Mouse (Mus musculus) forebrain, postnatal 0 days (tissue): ENCODE measurements around the gene Lrrc58. TPM values are rescaled to one million over a fixed set of nuclear protein-coding genes. Genes with fewer than 3 reads are reported as not detected.

Experiments used
- ATAC-seq: fragments of 200-750 bp; cut with Nextera tagmentation; 2 replicates; pipeline ENCODE4 v1.8.0; 2017; ENCODE audit warnings: mild to moderate bottlenecking, moderate library complexity
- DNase-seq: peaks from one replicate; pipeline ENCODE4 v3.0.0-alpha.2; 2015
- H3K27ac ChIP-seq: fragments of 300-500 bp; sonication (generic); 2 replicates; pipeline ENCODE4 v1.5.1; 2014; ENCODE audit warnings: low read depth, mild to moderate bottlenecking, antibody characterized with exemption, low read length, moderate library complexity, mixed read lengths
- H3K27me3 ChIP-seq: fragments of 300-500 bp; sonication (generic); 2 replicates; pipeline ENCODE4 v1.6.1; 2014; ENCODE audit warnings: mild to moderate bottlenecking, low read length, mixed read lengths; ENCODE audit not compliant: insufficient read depth
- H3K36me3 ChIP-seq: fragments of 300-500 bp; sonication (generic); 2 replicates; pipeline ENCODE4 v1.6.1; 2014; ENCODE audit warnings: mild to moderate bottlenecking, moderate library complexity; ENCODE audit not compliant: insufficient read depth
- H3K4me1 ChIP-seq: fragments of 300-500 bp; sonication (generic); 2 replicates; pipeline ENCODE4 v1.6.1; 2014; ENCODE audit warnings: antibody characterized with exemption; ENCODE audit not compliant: insufficient read depth
- H3K4me2 ChIP-seq: fragments of 300-500 bp; sonication (generic); 2 replicates; pipeline ENCODE4 v1.6.1; 2014; ENCODE audit warnings: low read depth, mild to moderate bottlenecking, moderate library complexity
- H3K4me3 ChIP-seq: fragments of 300-500 bp; sonication (generic); 2 replicates; pipeline ENCODE4 v1.5.1; 2014; ENCODE audit warnings: low read depth, low read length, mixed read lengths
- H3K9ac ChIP-seq: fragments of 300-500 bp; sonication (generic); 2 replicates; pipeline ENCODE4 v1.6.1; 2014; ENCODE audit warnings: mild to moderate bottlenecking
- H3K9me3 ChIP-seq: fragments of 300-500 bp; sonication (generic); 2 replicates; pipeline ENCODE4 v1.6.1; 2016; ENCODE audit warnings: low read length
- CTCF ChIP-seq: sonication (generic); IDR thresholded peaks from 2 replicates; pipeline ENCODE4 v1.5.1; 2016; ENCODE audit warnings: antibody characterized with exemption, control low read depth, low read depth
- WGBS: fragments of 180-500 bp; shearing (Covaris S2); extraction: QIAGEN DNeasy Blood & Tissue Kit; methylation state at CpG from one replicate; pipeline ENCODE4 v1.1.7; 2014; 5-methylcytosine and 5-hydroxymethylcytosine counted together
- polyA plus RNA-seq: library from polyadenylated mRNA; unstranded; fragments of >200 nt; fragmentation: Nextera tagmentation; extraction: Ambion mirVana; gene quantifications from 2 replicates; pipeline ENCODE4 v1.2.1, GENCODE M21; 2015
- total RNA-seq: library from RNA; depleted of rRNA; stranded (reverse); fragments of >200 nt; gene quantifications from 2 replicates; pipeline ENCODE4 v1.2.3, GENCODE M21; 2014

Gene Lrrc58
- total and polyA plus RNA-seq, 2 experiments from 2014 or later = 43.7 to 97.5 TPM

DNA sequence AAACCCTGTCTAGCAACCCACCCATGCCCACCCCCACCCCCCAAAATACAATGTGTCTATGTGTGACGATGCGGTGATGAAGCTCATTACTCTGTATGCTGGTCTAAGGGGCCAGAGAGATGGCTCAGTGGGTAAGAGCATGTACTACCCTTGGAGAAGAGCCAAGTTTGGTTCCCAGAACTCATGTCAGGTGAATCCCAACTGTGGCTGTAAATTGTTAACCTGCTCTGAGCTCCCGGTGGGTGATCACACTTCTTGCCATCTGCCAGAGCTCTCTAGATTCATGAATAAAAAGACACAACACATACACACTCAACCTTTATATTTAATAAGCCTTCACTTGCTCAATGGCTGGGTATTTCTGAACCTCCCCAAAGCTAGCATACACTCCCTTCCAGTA lies 38.3 kb downstream of the Lrrc58 start:
- no peak overlapping the region for H3K4me2 ChIP-seq
- H3K9ac ChIP-seq = no peak overlapping the region
- no peak for TF ChIP-seq CTCF
- DNase-seq (no peak), ATAC-seq (no peak)
- WGBS = 83% methylated on average over 3 of the region's 3 CpGs
- H3K27ac ChIP-seq = no peak overlapping the region
- H3K4me3 ChIP-seq = no peak overlapping the region
- H3K36me3 ChIP-seq = no peaks in the 10 kb centered on the region
- H3K27me3 ChIP-seq = no peaks in the 10 kb centered on the region
- H3K9me3 ChIP-seq = no peaks in the 10 kb centered on the region
- H3K4me1 ChIP-seq = no peaks in the 10 kb centered on the region

GRCm38 (mm10) chr16:37911086-37911485 lies 42.9 kb downstream of the Lrrc58 start:
- no peak overlapping the region for H3K4me3 ChIP-seq
- no peak for DNase-seq
- WGBS = 74% methylated on average over 1 of the region's 1 CpGs
- H3K36me3 ChIP-seq = no peaks in the 10 kb centered on the region
- H3K27ac ChIP-seq = no peak overlapping the region
- H3K4me2 ChIP-seq = no peak overlapping the region
- H3K27me3 ChIP-seq = no peaks in the 10 kb centered on the region
- TF ChIP-seq CTCF = no peak
- H3K4me1 ChIP-seq = no peaks in the 10 kb centered on the region
- no peaks in the 10 kb centered on the region for H3K9me3 ChIP-seq
- ATAC-seq = no peak
- no peak overlapping the region for H3K9ac ChIP-seq

DNA sequence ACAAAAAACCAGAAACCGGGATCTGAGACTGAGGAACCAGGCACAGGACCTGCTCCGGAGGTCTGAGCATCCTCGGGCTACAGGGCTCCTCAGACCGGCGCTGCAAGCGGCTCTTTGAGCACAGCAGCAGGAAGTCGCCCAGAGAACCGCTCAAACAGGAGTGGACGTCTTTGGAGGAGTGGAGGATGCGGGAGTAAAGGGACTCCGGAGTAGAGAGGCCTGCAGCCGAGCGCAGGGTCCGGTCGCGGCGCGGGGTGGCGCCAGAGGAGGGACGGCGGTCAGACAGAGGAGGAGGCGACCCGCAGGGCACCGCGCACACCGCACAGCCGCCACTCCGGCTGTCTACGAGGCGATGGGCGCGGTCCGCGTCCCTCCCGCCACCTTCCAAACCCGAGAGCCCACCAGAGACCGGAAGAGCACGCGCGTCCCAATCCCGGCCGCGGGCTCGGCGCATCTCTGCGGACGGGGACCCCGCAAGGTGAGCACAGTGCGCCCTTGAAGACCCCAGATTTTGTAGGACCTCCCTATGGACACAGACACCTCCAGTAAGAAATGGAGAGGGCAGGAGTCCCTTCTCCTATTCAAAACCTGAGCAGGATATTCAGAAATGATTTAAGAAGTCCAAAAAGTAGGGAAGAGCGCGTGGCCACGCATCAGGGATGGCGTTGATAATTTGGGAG lies 48.1 kb downstream of the Lrrc58 start, which contains the start of gene Gpr156:
Gene Gpr156 (plus strand): TSS at position 359 of the 680 bp plus-strand sequence.
- peak; percentile 64 for TF ChIP-seq CTCF
- H3K9me3 ChIP-seq = no peaks in the 10 kb centered on the region
- no peaks in the 10 kb centered on the region for H3K36me3 ChIP-seq
- peak within 1 kb of the TSS; percentile 96 for H3K4me2 ChIP-seq
- peak within 1 kb of the TSS; percentile 58 for H3K9ac ChIP-seq
- ATAC-seq (peak; percentile 91), DNase-seq (peak; percentile 49)
- H3K27ac ChIP-seq = no peak within 1 kb of the TSS
- no peaks in the 10 kb centered on the region for H3K27me3 ChIP-seq
- no peaks in the 10 kb centered on the region for H3K4me1 ChIP-seq
- 2% methylated on average over 53 of the region's 53 CpGs for WGBS
- H3K4me3 ChIP-seq = peak within 1 kb of the TSS; percentile 63

- no peak for TF ChIP-seq CTCF
- 16% methylated on average over 7 of the region's 7 CpGs for WGBS
- H3K36me3 ChIP-seq = no peaks in the 10 kb centered on the region
- peak overlapping the region; percentile 58; the same call in 1 of the 2 replicates for H3K9ac ChIP-seq
- H3K4me2 ChIP-seq = peak overlapping the region; percentile 96
- H3K4me3 ChIP-seq = peak overlapping the region; percentile 63
- no peaks in the 10 kb centered on the region for H3K4me1 ChIP-seq
- H3K27ac ChIP-seq = no peak overlapping the region
- DNase-seq (no peak), ATAC-seq (no peak; the same call in 1 of the 2 replicates)
- no peaks in the 10 kb centered on the region for H3K27me3 ChIP-seq
- no peaks in the 10 kb centered on the region for H3K9me3 ChIP-seq
These were observed 48.6 kb downstream of the Lrrc58 start for GRCm38 (mm10) chr16:37916818-37917201.

DNA sequence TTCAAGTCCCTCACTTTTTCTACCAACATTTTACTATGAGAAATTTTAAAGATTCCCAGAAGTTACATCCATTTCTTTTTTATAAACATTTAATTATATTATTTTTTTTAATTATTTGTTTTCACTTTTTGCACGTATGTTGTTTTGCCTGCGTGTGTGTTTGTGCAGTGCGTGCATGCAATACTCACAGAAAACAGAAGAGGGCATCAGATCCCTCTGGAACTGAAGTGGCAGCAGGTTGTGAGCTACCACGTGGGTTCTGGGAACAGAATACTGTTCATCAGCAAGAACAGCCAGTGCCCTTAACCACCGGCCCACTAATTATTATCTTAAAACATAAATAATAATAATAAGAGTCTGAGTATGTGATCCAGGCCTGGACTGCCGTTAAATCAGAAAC lies 50.8 kb downstream of the Lrrc58 start:
- no peaks in the 10 kb centered on the region for H3K9me3 ChIP-seq
- no peaks in the 10 kb centered on the region for H3K27me3 ChIP-seq
- no peaks in the 10 kb centered on the region for H3K36me3 ChIP-seq
- 91% methylated on average over 6 of the region's 6 CpGs for WGBS
- no peak overlapping the region for H3K4me3 ChIP-seq
- TF ChIP-seq CTCF = peak; percentile 29; the same call in 1 of the 2 replicates
- H3K9ac ChIP-seq = no peak overlapping the region
- DNase-seq (no peak), ATAC-seq (no peak)
- H3K4me2 ChIP-seq = no peak overlapping the region
- H3K4me1 ChIP-seq = no peaks in the 10 kb centered on the region
- no peak overlapping the region for H3K27ac ChIP-seq

DNA sequence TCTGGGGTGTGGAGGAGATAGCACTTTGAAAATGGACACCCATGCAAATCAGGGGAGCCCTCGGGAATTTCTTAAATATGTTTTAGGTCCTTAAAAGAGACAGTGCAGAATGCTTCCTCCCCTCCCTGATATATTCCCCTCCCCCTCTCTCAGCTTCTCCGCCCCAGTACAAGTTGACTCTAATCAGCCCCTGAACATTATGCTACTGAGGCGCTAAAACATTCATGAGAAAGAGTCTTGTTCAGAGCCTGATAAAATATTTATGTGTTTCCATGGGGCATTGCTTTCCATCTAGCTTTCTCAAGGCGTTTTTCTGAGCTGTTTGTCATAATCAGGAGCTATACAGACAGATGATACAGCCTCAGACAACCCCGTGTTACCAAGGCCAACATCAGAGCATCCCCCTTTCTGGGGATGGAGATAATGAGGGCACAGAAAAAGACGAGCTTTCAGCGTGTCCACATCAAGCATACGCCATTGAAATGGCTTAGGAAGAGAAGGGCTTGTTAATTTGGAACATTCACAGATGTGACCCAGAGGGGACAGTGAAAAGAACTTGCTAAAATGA lies 52.7 kb downstream of the Lrrc58 start:
- no peak for TF ChIP-seq CTCF
- DNase-seq (no peak), ATAC-seq (no peak)
- Histone ChIP-seq H3K4me3 (no peak overlapping the region), H3K27ac (no peak overlapping the region), H3K9ac (no peak overlapping the region), H3K4me2 (no peak overlapping the region), H3K9me3 (no peaks in the 10 kb centered on the region), H3K36me3 (no peaks in the 10 kb centered on the region), H3K4me1 (no peaks in the 10 kb centered on the region), H3K27me3 (no peaks in the 10 kb centered on the region)
- WGBS = 28% methylated on average over 8 of the region's 8 CpGs

- Histone ChIP-seq H3K9ac (peak overlapping the region; percentile 10; the same call in 1 of the 2 replicates), H3K4me3 (no peak overlapping the region), H3K27ac (0 out of 2 replicates have a peak overlapping the region, but pooled peaks have one; percentile 4), H3K4me2 (peak overlapping the region; percentile 26; the same call in 1 of the 2 replicates), H3K9me3 (no peaks in the 10 kb centered on the region), H3K27me3 (no peaks in the 10 kb centered on the region), H3K4me1 (no peaks in the 10 kb centered on the region; the same call in 1 of the 2 replicates), H3K36me3 (no peaks in the 10 kb centered on the region)
- DNase-seq = peak; percentile 49
- WGBS = 3% methylated on average over 7 of the region's 7 CpGs
- no peak for TF ChIP-seq CTCF
- ATAC-seq = peak; percentile 76
These were observed 57.9 kb downstream of the Lrrc58 start for GRCm38 (mm10) chr16:37926087-37926486.
